Mouse (Mus musculus) hindbrain, embryonic 11.5 days (tissue): ENCODE measurements around the gene Tmem81. TPM values are rescaled to one million over a fixed set of nuclear protein-coding genes. Genes with fewer than 3 reads are reported as not detected.

Experiments
- polyA plus RNA-seq: library from polyadenylated mRNA; unstranded; fragments of >200 nt; fragmentation: Nextera tagmentation; extraction: Ambion mirVana; gene quantifications from 2 replicates; pipeline ENCODE4 v1.2.1, GENCODE M21; 2014

Gene Tmem81
- polyA plus RNA-seq, 1 experiment from 2014 or later, result 1.3 TPM

Other genes starting within 250 kb of the Tmem81 start
- gene Klhdc8a, start 207.6 kb upstream of the Tmem81 start, polyA plus RNA-seq, result 2.9 and 3.0 TPM in 2 replicates
- gene Nuak2, start 190.1 kb upstream of the Tmem81 start, polyA plus RNA-seq, result 33.1 and 39.3 TPM in 2 replicates
- gene Tmcc2, start 114.9 kb upstream of the Tmem81 start, polyA plus RNA-seq, result 12.0 and 14.1 TPM in 2 replicates
- gene Dstyk, start 88.7 kb upstream of the Tmem81 start, polyA plus RNA-seq, result 11.5 and 12.3 TPM in 2 replicates
- 58.5 and 65.3 TPM in 2 replicates for gene Rbbp5, start 28.9 kb upstream of the Tmem81 start, polyA plus RNA-seq
- gene Cntn2, start 37.0 kb downstream of the Tmem81 start, polyA plus RNA-seq, result 45.9 and 68.9 TPM in 2 replicates
- 26.9 and 38.0 TPM in 2 replicates for gene Nfasc, start 235.6 kb downstream of the Tmem81 start, polyA plus RNA-seq